Mouse (Mus musculus): ENCODE measurements around the gene Rhbg.

The Rhbg gene

GRCm38 (mm10) chr3:88256382-88256781 is 1.9 kb upstream of the Rhbg start:
- peak; percentile 19 for DNase-seq

GRCm38 (mm10) chr3:88255950-88256349 is 1.4 kb upstream of the Rhbg start:
- DNase-seq, result no peak

- no peak for DNase-seq
Measured at GRCm38 (mm10) chr3:88252739-88253138, 1.8 kb downstream of the Rhbg start.

GRCm38 (mm10) chr3:88248406-88248805 is 6.1 kb downstream of the Rhbg start:
- no peak for DNase-seq

GRCm38 (mm10) chr3:88247666-88248065 is 6.8 kb downstream of the Rhbg start:
- no peak for DNase-seq

GRCm38 (mm10) chr3:88245811-88246210 is 8.7 kb downstream of the Rhbg start:
- DNase-seq, result peak; percentile 71

- peak; percentile 32 for DNase-seq
Measured at GRCm38 (mm10) chr3:88244071-88244470, 10.4 kb downstream of the Rhbg start.

- peak; percentile 80 for DNase-seq
Measured at GRCm38 (mm10) chr3:88242531-88242930, 12.0 kb downstream of the Rhbg start.

- no peak for DNase-seq
Measured at GRCm38 (mm10) chr3:88241045-88241786, 13.3 kb downstream of the Rhbg start.

- DNase-seq, result no peak
Measured at GRCm38 (mm10) chr3:88239446-88239845, 15.1 kb downstream of the Rhbg start.

GRCm38 (mm10) chr3:88238866-88239391 is 15.6 kb downstream of the Rhbg start:
- no peak for DNase-seq

GRCm38 (mm10) chr3:88237556-88238194 is 16.8 kb downstream of the Rhbg start:
- peak; percentile 28 for DNase-seq

GRCm38 (mm10) chr3:88237161-88237555 is 17.4 kb downstream of the Rhbg start:
- no peak for DNase-seq

GRCm38 (mm10) chr3:88235616-88236015 is 18.9 kb downstream of the Rhbg start:
- DNase-seq, result no peak

- DNase-seq, result no peak
Measured at GRCm38 (mm10) chr3:88235216-88235615, 19.3 kb downstream of the Rhbg start.

GRCm38 (mm10) chr3:88234041-88234440 is 20.5 kb downstream of the Rhbg start:
- DNase-seq, result no peak

GRCm38 (mm10) chr3:88232851-88233649 is 21.5 kb downstream of the Rhbg start:
- no peak for DNase-seq

GRCm38 (mm10) chr3:88232301-88232702 is 22.2 kb downstream of the Rhbg start:
- no peak for DNase-seq

GRCm38 (mm10) chr3:88231061-88231641 is 23.4 kb downstream of the Rhbg start:
- no peak for DNase-seq

GRCm38 (mm10) chr3:88230262-88231047 is 24.1 kb downstream of the Rhbg start:
- no peak for DNase-seq

GRCm38 (mm10) chr3:88229526-88229925 is 25.0 kb downstream of the Rhbg start:
- no peak for DNase-seq

- DNase-seq, result peak; percentile 38
Measured at GRCm38 (mm10) chr3:88228906-88229305, 25.6 kb downstream of the Rhbg start.
